Mouse (Mus musculus): Measurements from ENCODE around the gene Nos1ap. TPM values are rescaled to one million over a fixed set of nuclear protein-coding genes. Genes with fewer than 3 reads are reported as not detected.
A peak's percentile ranks its signal among the peaks of the same experiment; 100 is the strongest.

Nos1ap gene
- polyA plus RNA-seq, 1 experiment = 18.5 TPM

DNA sequence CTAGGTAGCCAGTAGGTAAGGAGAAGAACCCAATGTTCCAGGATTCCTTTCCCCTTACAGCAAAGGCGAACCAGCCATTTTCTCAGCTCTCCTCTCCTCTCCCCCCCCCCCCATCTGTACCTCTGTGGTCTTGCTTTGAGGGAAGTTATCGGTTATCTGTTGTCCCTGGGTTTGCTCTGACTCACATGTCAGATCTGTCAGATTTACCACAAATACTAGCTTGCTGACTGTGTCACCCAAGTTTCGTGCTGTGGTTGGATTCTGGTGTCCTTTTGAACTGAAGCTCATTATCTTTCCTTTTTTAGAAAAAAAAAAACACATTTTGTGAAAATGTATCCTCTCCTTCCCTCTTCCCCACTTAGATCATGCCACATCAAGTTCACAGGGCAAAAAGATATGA, 50.2 kb downstream of the Nos1ap start:
- no peak for DNase-seq (ENCODE audit: low read depth)
- TF ChIP-seq POLR2A (IDR thresholded peaks at IDR 0.05; ENCODE audit: borderline replicate concordance, extremely low read depth, insufficient read depth, insufficient read length, poor library complexity, severe bottlenecking) = no peak
- TF ChIP-seq CTCF (IDR thresholded peaks at IDR 0.05; ENCODE audit: borderline replicate concordance, extremely low read depth, insufficient read depth, insufficient read length) = no peak

DNA sequence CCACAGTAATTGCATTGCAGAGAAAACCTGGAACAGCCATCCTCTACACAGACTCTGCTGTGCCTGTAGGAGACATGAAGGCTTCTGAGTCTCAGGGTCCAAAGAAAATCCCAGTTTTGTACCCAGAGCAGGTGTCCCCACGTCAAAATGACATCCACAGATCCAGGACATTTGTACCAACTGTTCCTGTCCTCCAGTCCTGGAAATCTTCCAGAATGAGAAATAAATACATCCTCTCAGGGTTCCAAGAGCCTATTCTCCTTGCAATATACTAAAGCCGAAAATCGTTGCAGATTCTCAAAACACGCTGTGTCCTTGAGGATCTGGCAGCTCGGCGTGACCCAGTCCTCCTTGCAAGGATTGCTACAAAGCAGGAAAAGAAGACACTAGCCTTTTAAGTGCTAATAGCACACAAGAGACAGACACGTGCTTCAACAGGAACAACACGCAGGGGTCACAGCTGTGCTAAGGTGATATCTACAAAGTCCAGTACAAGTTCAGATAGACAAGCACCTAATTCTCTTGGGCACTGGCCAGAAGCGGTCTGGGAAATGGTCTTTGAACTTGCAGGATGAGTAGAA, 51.1 kb downstream of the Nos1ap start:
- TF ChIP-seq CTCF (IDR thresholded peaks at IDR 0.05; ENCODE audit: borderline replicate concordance, extremely low read depth, insufficient read depth, insufficient read length) = no peak
- no peak for TF ChIP-seq POLR2A (IDR thresholded peaks at IDR 0.05; ENCODE audit: borderline replicate concordance, extremely low read depth, insufficient read depth, insufficient read length, poor library complexity, severe bottlenecking)
- no peak for DNase-seq (ENCODE audit: low read depth)

DNA sequence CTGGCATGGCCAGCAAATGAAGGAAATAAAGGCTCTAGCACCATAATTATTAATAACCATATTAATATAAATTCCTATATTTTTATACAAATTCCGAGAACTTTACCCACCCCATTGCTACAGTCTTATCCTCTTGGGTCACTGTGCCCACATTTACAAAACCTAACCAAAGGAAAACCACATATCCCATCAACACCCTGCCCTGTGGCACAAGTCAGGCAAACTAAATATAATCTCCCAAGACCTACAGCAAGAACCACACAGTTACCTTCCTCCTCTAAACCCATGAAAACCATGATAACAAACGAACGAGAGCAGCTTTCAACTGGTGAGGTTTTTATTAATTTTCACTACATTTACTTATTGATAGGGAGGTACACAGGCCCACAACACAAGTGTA, 53.3 kb downstream of the Nos1ap start:
- DNase-seq (ENCODE audit: low read depth) = no peak
- TF ChIP-seq CTCF (IDR thresholded peaks at IDR 0.05; ENCODE audit: borderline replicate concordance, extremely low read depth, insufficient read depth, insufficient read length) = no peak
- TF ChIP-seq POLR2A (IDR thresholded peaks at IDR 0.05; ENCODE audit: borderline replicate concordance, extremely low read depth, insufficient read depth, insufficient read length, poor library complexity, severe bottlenecking) = no peak

DNA sequence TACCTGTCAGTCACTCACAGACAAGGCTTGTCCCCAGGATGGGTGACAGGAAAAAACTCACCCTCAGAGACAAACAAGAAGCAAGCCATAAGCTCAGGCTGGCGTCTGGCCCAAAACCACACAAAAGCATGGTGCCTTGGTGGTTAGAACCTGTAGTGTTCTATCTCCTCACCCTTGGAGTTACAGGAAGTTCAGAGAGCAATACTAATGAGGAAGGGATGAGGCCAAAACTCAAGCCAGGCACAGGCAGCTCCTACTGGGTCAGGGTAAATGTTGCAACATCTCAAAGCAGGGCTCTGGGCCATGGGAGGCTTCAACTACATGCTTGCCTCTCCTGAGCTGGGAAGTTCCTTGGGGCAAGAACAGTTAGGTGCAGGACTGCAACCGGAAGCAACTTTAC, 54.4 kb downstream of the Nos1ap start:
- TF ChIP-seq CTCF (IDR thresholded peaks at IDR 0.05; ENCODE audit: borderline replicate concordance, extremely low read depth, insufficient read depth, insufficient read length) (no peak), POLR2A (IDR thresholded peaks at IDR 0.05; ENCODE audit: borderline replicate concordance, extremely low read depth, insufficient read depth, insufficient read length, poor library complexity, severe bottlenecking) (no peak)
- DNase-seq (ENCODE audit: low read depth) = no peak

DNA sequence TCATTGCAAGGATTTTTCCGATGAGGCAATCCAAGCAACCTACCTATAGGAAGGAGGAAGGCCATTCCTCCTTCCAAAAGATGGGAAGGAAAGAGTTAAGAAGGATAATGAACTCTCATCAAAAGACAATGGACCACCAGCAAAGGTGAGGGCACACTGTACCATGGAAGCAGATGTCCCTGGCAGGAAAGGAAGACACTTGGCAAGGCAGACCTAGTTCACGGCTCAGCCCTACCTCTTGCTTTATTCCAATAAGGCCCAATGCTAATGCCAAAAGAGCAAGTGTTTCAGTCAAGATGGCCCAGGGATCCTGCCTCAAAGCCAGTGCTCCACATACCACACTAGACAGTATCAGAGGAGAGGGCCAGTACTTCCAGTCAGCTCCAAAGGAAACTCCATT, 58.4 kb downstream of the Nos1ap start:
- TF ChIP-seq POLR2A (IDR thresholded peaks at IDR 0.05; ENCODE audit: borderline replicate concordance, extremely low read depth, insufficient read depth, insufficient read length, poor library complexity, severe bottlenecking) = no peak
- no peak for TF ChIP-seq CTCF (IDR thresholded peaks at IDR 0.05; ENCODE audit: borderline replicate concordance, extremely low read depth, insufficient read depth, insufficient read length)
- DNase-seq (ENCODE audit: low read depth) = no peak

DNA sequence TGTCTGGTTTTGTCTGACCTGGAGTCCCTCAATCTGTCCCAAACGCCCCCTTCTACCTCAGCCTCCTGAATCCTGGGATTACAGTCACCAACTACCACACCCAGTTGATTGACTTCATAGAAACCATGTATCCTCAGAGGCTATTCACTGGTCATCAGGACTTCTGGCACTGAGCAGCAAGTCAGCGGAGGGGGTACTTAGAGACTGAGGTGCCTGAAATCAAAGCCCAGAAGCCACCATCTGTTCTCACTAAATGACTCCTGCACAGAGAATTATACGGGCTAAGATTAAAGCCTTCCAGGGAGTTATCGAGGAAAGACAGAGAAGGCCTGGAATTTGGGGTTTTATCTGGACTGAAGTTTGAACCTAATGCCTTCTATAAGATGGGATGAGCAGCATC, 59.2 kb downstream of the Nos1ap start:
- no peak for DNase-seq (ENCODE audit: low read depth)
- TF ChIP-seq CTCF (IDR thresholded peaks at IDR 0.05; ENCODE audit: borderline replicate concordance, extremely low read depth, insufficient read depth, insufficient read length) = no peak
- no peak for TF ChIP-seq POLR2A (IDR thresholded peaks at IDR 0.05; ENCODE audit: borderline replicate concordance, extremely low read depth, insufficient read depth, insufficient read length, poor library complexity, severe bottlenecking)

DNA sequence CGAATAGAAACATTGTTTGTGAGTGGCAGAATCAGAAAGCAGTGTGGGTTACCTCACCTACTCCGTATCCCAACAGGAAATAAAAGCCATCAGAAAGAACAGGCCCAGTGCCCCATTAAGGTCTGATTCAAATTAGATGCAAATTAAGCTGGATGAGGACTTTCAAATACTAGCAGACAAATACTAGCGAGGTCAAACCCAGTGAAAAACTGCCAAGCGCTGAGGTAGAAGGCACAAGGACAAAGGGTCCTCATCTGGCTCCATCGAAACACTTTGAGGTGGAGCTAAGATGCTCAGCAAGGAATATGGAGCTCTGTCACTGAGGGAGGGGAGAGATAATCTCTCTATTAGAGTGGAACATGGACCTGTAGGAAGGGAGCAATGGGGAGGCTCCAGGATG, 66.8 kb downstream of the Nos1ap start:
- TF ChIP-seq CTCF (IDR thresholded peaks at IDR 0.05; ENCODE audit: borderline replicate concordance, extremely low read depth, insufficient read depth, insufficient read length) (no peak), POLR2A (IDR thresholded peaks at IDR 0.05; ENCODE audit: borderline replicate concordance, extremely low read depth, insufficient read depth, insufficient read length, poor library complexity, severe bottlenecking) (no peak)
- peak; percentile 70 for DNase-seq (ENCODE audit: low read depth)

DNA sequence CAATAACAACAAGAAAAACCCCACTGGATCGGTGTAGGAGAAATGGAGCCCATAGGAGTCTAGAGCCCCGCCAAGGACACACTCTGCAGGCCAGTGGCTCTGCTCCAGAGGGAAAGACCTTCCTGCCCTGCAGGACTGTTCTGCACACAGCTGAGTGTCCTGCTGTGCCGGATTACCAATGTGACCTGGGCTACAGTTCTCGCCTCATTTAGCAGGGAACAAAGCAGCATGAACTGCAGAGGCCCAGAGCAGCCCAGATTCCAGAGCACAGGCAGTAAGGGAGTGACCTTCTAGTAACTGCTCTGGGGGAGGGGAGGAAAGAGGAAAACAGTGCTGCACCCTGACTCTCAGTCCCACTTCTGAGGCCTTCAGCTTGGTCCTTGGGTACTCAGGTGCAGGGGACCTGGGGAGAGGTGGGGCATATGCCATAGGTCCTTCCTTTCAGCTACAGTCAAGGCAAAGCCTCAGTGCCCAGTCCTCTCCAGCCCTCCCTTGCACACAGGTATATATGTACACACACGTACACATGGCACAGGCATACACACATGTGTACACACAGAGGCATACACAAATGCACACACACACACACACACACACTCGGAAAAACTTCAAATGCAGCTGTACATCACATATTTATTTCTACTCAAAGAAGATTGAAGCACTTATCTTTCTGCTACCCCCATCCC, 68.0 kb downstream of the Nos1ap start:
- DNase-seq (ENCODE audit: low read depth) = peak; percentile 64
- TF ChIP-seq POLR2A (IDR thresholded peaks at IDR 0.05; ENCODE audit: borderline replicate concordance, extremely low read depth, insufficient read depth, insufficient read length, poor library complexity, severe bottlenecking) (no peak), CTCF (IDR thresholded peaks at IDR 0.05; ENCODE audit: borderline replicate concordance, extremely low read depth, insufficient read depth, insufficient read length) (no peak)

DNA sequence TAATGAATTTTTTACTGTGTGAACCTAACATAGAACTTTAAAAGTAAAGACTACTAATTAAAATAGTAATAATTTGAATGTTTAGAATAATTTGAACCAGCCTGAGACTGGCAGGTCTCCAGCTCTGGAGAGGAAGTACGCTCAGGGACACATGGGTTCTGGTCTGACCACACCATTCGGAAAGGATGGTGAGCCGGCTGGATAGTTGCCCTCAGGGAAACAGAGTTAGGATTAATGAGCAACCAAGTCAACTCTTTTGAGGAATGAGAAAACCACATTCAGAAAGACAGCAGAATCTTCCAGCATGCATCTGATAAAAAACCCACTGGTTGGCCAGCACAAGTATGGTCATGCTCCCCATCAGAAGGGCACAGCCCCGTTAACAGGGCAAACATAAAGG, 69.5 kb downstream of the Nos1ap start:
- DNase-seq (ENCODE audit: low read depth) = no peak

DNA sequence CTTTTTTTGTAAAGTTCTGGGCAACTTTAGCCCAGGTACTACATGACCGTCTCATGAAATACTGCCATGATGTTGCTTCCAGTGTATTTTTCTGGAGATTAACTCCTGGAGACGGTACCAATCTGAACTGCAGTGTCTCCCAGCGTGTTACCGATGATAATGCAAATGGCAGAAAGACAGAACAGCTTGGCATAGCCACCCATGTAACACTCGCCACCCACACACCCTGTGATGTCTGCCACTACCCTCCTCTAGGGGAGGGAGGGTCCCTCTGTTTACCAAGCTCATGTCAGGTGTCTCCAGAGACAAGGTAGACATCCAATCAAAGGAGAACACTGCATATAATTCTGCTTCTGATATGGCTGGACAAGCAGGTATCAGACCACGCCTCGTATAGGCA, 70.0 kb downstream of the Nos1ap start:
- TF ChIP-seq POLR2A (IDR thresholded peaks at IDR 0.05; ENCODE audit: borderline replicate concordance, extremely low read depth, insufficient read depth, insufficient read length, poor library complexity, severe bottlenecking) (no peak), CTCF (IDR thresholded peaks at IDR 0.05; ENCODE audit: borderline replicate concordance, extremely low read depth, insufficient read depth, insufficient read length) (no peak)
- no peak for DNase-seq (ENCODE audit: low read depth)

More for the DNA sequence above, 69.5 kb downstream of the Nos1ap start:
- TF ChIP-seq POLR2A (IDR thresholded peaks at IDR 0.05; ENCODE audit: borderline replicate concordance, extremely low read depth, insufficient read depth, insufficient read length, poor library complexity, severe bottlenecking) (no peak), CTCF (IDR thresholded peaks at IDR 0.05; ENCODE audit: borderline replicate concordance, extremely low read depth, insufficient read depth, insufficient read length) (no peak)

DNA sequence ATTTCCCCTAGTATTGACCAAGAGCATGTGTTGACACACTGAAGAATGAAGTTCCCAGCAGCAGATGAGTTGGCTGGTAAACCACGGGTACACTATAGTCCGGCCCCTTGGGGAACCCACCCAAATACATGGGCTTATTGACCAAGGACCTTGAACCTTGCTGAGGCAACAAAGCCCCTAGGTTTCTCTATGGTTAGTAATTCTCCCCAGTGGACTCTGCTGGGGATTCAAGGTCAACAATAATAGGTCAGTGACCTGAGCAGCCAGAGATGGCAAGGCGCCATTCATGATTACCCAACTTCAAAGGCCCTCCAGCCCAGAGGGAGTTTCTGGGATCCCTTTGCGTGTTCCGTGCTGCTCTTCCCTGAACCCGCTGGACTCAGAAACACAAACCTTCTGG, 73.5 kb downstream of the Nos1ap start:
- TF ChIP-seq CTCF (IDR thresholded peaks at IDR 0.05; ENCODE audit: borderline replicate concordance, extremely low read depth, insufficient read depth, insufficient read length) (no peak), POLR2A (IDR thresholded peaks at IDR 0.05; ENCODE audit: borderline replicate concordance, extremely low read depth, insufficient read depth, insufficient read length, poor library complexity, severe bottlenecking) (no peak)
- DNase-seq (ENCODE audit: low read depth) = no peak

DNA sequence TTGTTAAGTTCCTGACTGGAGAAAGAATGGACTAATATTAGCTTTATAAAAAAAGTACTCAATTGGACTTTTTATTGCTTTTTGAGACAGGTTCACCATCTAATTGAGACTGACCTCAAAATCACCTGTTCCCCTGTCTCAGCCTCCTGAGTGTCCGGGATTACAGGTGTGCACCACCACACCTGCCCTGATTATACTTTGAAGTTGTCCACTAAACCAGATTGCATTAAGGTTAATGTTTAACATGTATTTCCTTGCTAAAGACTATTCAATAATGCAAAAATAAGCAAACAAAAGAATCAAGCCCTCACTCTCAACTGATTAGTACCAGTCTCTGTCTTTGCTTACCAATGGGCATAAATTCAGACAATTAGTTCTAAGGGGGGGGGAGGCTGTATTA, 74.2 kb downstream of the Nos1ap start:
- DNase-seq (ENCODE audit: low read depth) = no peak
- TF ChIP-seq POLR2A (IDR thresholded peaks at IDR 0.05; ENCODE audit: borderline replicate concordance, extremely low read depth, insufficient read depth, insufficient read length, poor library complexity, severe bottlenecking) (no peak), CTCF (IDR thresholded peaks at IDR 0.05; ENCODE audit: borderline replicate concordance, extremely low read depth, insufficient read depth, insufficient read length) (no peak)
